Mouse (Mus musculus): ENCODE measurements around the gene H2-K1. TPM values are rescaled to one million over a fixed set of nuclear protein-coding genes. Genes with fewer than 3 reads are reported as not detected.
"Not testable (repeated sequence)": the region's sequence is repeated elsewhere in the genome, so short reads cannot be mapped to it uniquely, and the experiment has no call there.

Gene H2-K1
- total and polyA plus RNA-seq, 3 experiments = 1,734 to 2,472 (median 1,753) TPM

GRCm38 (mm10) chr17:33982136-33982535 lies 18.0 kb downstream of the H2-K1 start:
- dilution Hi-C loops (cut with MboI; ENCODE audit: extremely low pct_ligation_motif_present, extremely low pct_unique_long_range_greater_than_20kb, low sequenced_read_pairs); DNase-seq (ENCODE audit: extremely low read depth); H3K36me3 ChIP-seq (replicated peaks in 1 of 2; ENCODE audit: control insufficient read depth in 1 of 2, insufficient read depth in 1 of 2, low read length in 1 of 2); H3K9ac ChIP-seq (ENCODE audit: insufficient read depth, low read depth); H3K79me2 ChIP-seq (replicated peaks; ENCODE audit: control insufficient read depth, extremely low read depth, insufficient read depth, poor library complexity, severe bottlenecking); H3K27ac ChIP-seq (ENCODE audit: insufficient read depth, low read depth); H3K27me3 ChIP-seq (replicated peaks); H3K9me3 ChIP-seq (replicated peaks; ENCODE audit: low read length); H3K4me3 ChIP-seq (replicated peaks in 1 of 3; ENCODE audit: low read depth in 2 of 3, low read length in 2 of 3, poor library complexity in 1 of 3); H3K4me2 ChIP-seq (ENCODE audit: insufficient read depth, low read depth, poor library complexity, severe bottlenecking): not testable (repeated sequence)
- in situ Hi-C loops (cut with MboI; ENCODE audit: low pct_ligation_motif_present, low pct_unique_long_range_greater_than_20kb, low sequenced_read_pairs) = loop anchor here (25.0 kb wide), 1 partner anchor 1480 kb away; the partner anchor contains the start of gene H2-Q10
- H3K4me1 ChIP-seq (ENCODE audit: control insufficient read depth in 1 of 2, insufficient read depth in 2 of 2) = peaks cover 6 to 25% of the 10 kb centered on the region in 2 experiments; a peak in 3 of 4 replicates
- peak in 1 of 2 experiments; percentile 45; a peak in 3 of 4 replicates for TF ChIP-seq CTCF (conservative IDR thresholded peaks at IDR 0.05 in 1 of 2, IDR thresholded peaks at IDR 0.05 in 1 of 2; ENCODE audit: low read depth in 2 of 2, low read length in 2 of 2)
- TF ChIP-seq RAD21 (IDR thresholded peaks at IDR 0.05; ENCODE audit: low read depth, low read length) = peak; percentile 9

GRCm38 (mm10) chr17:33981192-33981909 lies 18.8 kb downstream of the H2-K1 start:
- H3K27me3 ChIP-seq (replicated peaks); H3K4me2 ChIP-seq (ENCODE audit: insufficient read depth, low read depth, poor library complexity, severe bottlenecking); H3K27ac ChIP-seq (ENCODE audit: insufficient read depth, low read depth); DNase-seq (ENCODE audit: extremely low read depth); H3K9ac ChIP-seq (ENCODE audit: insufficient read depth, low read depth); dilution Hi-C loops (cut with MboI; ENCODE audit: extremely low pct_ligation_motif_present, extremely low pct_unique_long_range_greater_than_20kb, low sequenced_read_pairs); H3K36me3 ChIP-seq (replicated peaks in 1 of 2; ENCODE audit: control insufficient read depth in 1 of 2, insufficient read depth in 1 of 2, low read length in 1 of 2); H3K9me3 ChIP-seq (replicated peaks; ENCODE audit: low read length); H3K79me2 ChIP-seq (replicated peaks; ENCODE audit: control insufficient read depth, extremely low read depth, insufficient read depth, poor library complexity, severe bottlenecking); H3K4me3 ChIP-seq (replicated peaks in 1 of 3; ENCODE audit: low read depth in 2 of 3, low read length in 2 of 3, poor library complexity in 1 of 3): not testable (repeated sequence)
- peaks cover 6 to 25% of the 10 kb centered on the region in 2 experiments; a peak in 3 of 4 replicates for H3K4me1 ChIP-seq (ENCODE audit: control insufficient read depth in 1 of 2, insufficient read depth in 2 of 2)
- in situ Hi-C loops (cut with MboI; ENCODE audit: low pct_ligation_motif_present, low pct_unique_long_range_greater_than_20kb, low sequenced_read_pairs) = loop anchor here (25.0 kb wide), 1 partner anchor 1481 kb away; the partner anchor contains the start of gene H2-Q10

GRCm38 (mm10) chr17:33980181-33981035 lies 19.7 kb downstream of the H2-K1 start:
- TF ChIP-seq POLR2AphosphoS2 (IDR thresholded peaks at IDR 0.05; ENCODE audit: low read depth, low read length) = no peak
- TF ChIP-seq MXI1 (IDR thresholded peaks at IDR 0.05; ENCODE audit: low read depth, low read length) = no peak
- no peak for TF ChIP-seq CHD2 (IDR thresholded peaks at IDR 0.05; ENCODE audit: low read length)
- TF ChIP-seq HCFC1 (IDR thresholded peaks at IDR 0.05; ENCODE audit: low read depth, low read length) = no peak
- TF ChIP-seq MYC (IDR thresholded peaks at IDR 0.05; ENCODE audit: low read depth, low read length) = no peak
- no peak for TF ChIP-seq ETS1 (conservative IDR thresholded peaks at IDR 0.05; ENCODE audit: low read depth, low read length)
- no peak for TF ChIP-seq USF1 (IDR thresholded peaks at IDR 0.05; ENCODE audit: low read depth, low read length)
- no peak for TF ChIP-seq BHLHE40 (IDR thresholded peaks at IDR 0.05; ENCODE audit: low read depth, low read length)
- TF ChIP-seq ZC3H11A (IDR thresholded peaks at IDR 0.05; ENCODE audit: low read depth, low read length) = no peak
- no peak for TF ChIP-seq EP300 (IDR thresholded peaks at IDR 0.05; ENCODE audit: low read length)
- no peak for TF ChIP-seq SIN3A (IDR thresholded peaks at IDR 0.05; ENCODE audit: low read length)
- TF ChIP-seq TBP (conservative IDR thresholded peaks at IDR 0.05; ENCODE audit: low read depth, low read length) = no peak
- no peak for TF ChIP-seq MAFK (IDR thresholded peaks at IDR 0.05; ENCODE audit: insufficient replicate concordance, low read length)
- TF ChIP-seq ZNF384 (IDR thresholded peaks at IDR 0.05; ENCODE audit: low read depth, low read length) = no peak
- TF ChIP-seq POLR2A (IDR thresholded peaks at IDR 0.05; ENCODE audit: low read depth, low read length) = no peak
- no peak overlapping the region for H3K4me3 ChIP-seq (replicated peaks in 1 of 3; ENCODE audit: low read depth in 2 of 3, low read length in 2 of 3, poor library complexity in 1 of 3)
- no peak for DNase-seq (ENCODE audit: extremely low read depth)
- H3K4me1 ChIP-seq (ENCODE audit: control insufficient read depth in 1 of 2, insufficient read depth in 2 of 2) = peaks cover 6 to 20% of the 10 kb centered on the region in 2 experiments; a peak in 3 of 4 replicates
- no peaks in the 10 kb centered on the region for H3K9me3 ChIP-seq (replicated peaks; ENCODE audit: low read length)
- peaks cover 0 to 1% of the 10 kb centered on the region in 2 experiments for H3K36me3 ChIP-seq (replicated peaks in 1 of 2; ENCODE audit: control insufficient read depth in 1 of 2, insufficient read depth in 1 of 2, low read length in 1 of 2)
- no peaks in the 10 kb centered on the region for H3K79me2 ChIP-seq (replicated peaks; ENCODE audit: control insufficient read depth, extremely low read depth, insufficient read depth, poor library complexity, severe bottlenecking)
- dilution Hi-C loops (cut with MboI; ENCODE audit: extremely low pct_ligation_motif_present, extremely low pct_unique_long_range_greater_than_20kb, low sequenced_read_pairs) (no loop called here), in situ Hi-C loops (cut with MboI; ENCODE audit: low pct_ligation_motif_present, low pct_unique_long_range_greater_than_20kb, low sequenced_read_pairs) (loop anchor here (25.0 kb wide), 1 partner anchor 1482 kb away; the partner anchor contains the start of gene H2-Q10)
- H3K4me2 ChIP-seq (ENCODE audit: insufficient read depth, low read depth, poor library complexity, severe bottlenecking) = no peak overlapping the region
- H3K9ac ChIP-seq (ENCODE audit: insufficient read depth, low read depth) = no peak overlapping the region
- H3K27me3 ChIP-seq (replicated peaks) = no peaks in the 10 kb centered on the region
- no peak overlapping the region for H3K27ac ChIP-seq (ENCODE audit: insufficient read depth, low read depth)
